Mouse (Mus musculus) urinary bladder, adult 2 months (tissue): ENCODE measurements around the gene Zfp11. TPM values are rescaled to one million over a fixed set of nuclear protein-coding genes. Genes with fewer than 3 reads are reported as not detected.
"Not testable (repeated sequence)": the region's sequence is repeated elsewhere in the genome, so short reads cannot be mapped to it uniquely, and the experiment has no call there.

Source experiments
- DNase-seq: peaks from one replicate; pipeline ENCODE4 v3.0.0; 2022; ENCODE audit warnings: low spot score
- polyA plus RNA-seq: library from polyadenylated mRNA; depleted of rRNA; stranded (reverse); fragments of >200 nt; gene quantifications from 2 replicates; pipeline ENCODE4 v1.2.3, GENCODE M21; 2012; rRNA removed

Gene Zfp11
- polyA plus RNA-seq = 3.5 and 3.7 TPM in 2 replicates

DNA sequence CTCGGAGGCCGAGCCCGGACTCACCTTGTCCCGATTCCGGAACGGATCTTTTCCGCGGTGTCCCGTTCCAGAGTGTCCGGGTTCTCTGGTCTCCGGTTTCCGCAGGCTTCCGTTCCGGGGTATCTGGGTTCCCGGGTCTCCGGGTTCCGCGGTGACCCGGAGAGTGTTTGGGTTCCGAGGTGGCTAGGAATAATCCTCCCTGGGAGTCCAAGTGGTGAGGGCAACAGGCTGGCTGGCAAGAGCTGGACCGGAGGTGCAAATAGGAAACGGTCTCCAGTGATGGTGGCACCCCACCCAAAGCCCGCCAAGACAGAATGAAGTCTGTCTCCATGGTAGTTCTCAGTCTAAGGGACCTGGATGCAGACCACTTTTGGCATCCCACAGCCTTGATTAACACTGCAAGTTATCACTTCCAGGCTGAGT is at the start of gene Zfp11:
Zfp11 (minus strand) TSS at position 64 of the 423 bp plus-strand sequence.
- peak; percentile 74 for DNase-seq

DNA sequence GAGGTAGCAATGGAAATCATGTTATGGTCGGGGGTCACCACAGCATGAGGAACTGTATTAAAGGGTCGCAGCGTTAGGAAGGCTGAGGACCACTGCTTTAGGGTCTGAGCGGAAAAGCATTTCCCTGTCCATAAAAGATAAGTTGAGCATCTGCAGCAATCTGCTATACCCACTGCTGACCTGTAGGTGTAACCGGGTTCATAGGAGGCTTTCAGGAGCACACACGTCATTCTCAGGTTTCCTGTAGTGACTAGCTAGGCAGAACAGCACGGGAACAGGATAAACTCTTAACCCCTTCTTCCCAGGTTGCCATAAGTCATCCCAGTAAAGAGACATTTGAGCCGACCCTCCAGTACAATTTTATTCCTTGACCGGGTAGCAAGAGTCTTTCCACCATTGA is 47.1 kb upstream of the Zfp11 start:
- no peak for DNase-seq

DNA sequence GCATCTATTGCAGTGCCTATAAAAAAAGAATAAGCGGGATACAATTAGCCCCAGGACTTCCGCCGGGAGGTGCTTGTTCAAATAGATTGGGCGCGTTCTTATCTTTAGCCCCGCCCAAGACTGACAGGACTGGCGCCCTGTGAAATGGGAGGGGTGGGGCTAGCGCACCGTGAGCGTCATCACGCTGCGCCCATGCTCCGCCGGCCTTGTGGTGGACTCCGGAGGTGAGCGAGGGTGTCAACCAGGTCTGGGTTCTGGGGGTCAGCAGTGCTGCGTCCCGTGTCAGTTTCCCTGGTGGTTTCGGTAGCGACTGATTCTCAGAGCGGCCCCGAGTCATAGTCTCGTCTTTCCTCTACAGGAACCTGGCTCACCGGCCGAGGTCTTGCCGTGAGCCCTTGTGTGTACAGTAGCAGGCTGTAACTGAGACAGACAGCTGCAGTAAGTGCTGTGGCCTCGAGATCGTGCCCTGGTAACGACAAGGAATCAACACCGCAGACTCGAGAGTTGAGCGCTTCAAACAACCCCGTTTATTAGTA is 45.5 kb upstream of the Zfp11 start, which contains the start of gene Mrps17:
Mrps17 (plus strand) TSS at position 172 of the 536 bp plus-strand sequence.
- peak; percentile 80 for DNase-seq

DNA sequence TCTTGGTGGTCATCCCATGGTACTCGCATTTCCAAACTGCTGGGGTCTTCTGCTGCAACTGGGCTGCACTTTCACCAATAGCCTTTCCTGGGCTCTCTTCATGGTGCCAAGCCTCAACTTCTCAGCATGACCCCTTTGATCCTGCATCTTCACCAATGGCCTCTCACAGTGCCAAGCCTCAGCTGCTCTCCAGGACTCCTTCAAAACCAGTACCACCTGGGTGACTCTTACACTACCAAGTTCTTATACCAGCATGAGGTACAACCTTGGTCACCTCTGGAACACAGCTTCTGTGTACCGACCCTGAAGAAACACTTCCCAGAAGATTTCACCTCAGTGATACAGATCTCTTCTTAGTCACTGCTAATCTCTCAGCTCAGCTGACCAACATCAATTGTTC is 38.5 kb upstream of the Zfp11 start, which contains the start of gene Sept14:
Sept14 (minus strand) TSS at position 101 of the 400 bp plus-strand sequence.
- no peak for DNase-seq

DNA sequence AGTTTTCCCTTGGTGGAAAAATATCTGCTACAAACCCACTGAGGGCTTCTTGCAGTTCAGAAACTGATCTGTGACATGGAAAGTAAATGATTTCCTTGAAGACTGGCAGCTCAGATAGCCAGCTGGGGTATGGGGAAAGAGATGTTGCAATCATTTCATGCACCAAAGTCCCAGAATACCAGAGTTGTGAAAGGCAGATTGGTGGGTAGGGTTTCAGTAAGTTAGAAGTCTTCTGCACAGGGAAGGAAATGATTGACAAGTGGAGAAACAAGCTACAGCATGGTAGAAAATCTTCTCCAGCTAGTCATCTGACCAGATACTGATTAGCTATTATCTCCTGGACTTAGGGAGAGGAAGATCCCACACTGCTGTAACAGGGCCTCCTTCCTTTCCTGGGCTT is 33.5 kb upstream of the Zfp11 start:
- DNase-seq = no peak

DNA sequence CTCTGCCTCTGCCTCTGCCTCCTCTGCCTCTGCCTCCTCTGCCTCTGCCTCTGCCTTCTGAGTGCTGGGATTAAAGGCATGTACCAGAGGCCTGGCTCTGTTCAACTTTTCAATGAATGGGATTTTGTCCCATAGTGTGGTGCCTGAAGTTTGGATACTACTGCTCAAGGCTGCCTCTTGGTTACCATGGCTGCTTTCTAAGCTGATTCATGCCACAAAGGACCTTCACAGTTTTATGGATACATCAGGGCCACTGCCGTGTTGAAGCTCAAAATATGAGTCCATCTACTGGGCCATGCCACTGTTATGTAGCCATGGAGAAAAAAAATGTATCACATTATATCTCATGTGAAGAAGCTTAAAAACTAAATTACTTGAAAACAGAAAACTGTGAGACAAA is 31.8 kb upstream of the Zfp11 start:
- DNase-seq = no peak

DNA sequence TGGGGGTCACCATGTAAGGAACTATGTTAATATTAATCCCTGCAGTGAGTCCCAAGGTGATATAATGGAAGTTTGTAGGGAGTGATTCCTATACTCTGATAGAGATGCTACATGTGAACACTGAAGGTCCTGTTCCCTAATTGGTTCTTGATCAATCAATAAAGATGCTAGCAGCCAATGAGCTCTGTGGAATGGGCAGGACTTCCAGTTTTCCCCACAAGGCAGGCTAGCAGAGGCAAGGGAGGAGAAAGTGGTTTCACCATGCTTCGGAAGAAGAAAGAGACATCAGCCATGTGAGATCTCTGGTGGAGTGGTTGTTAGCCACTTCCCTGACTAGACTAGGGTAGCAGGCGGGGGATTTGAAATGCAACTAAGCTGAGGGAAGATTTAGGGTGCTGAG is 30.6 kb upstream of the Zfp11 start:
- no peak for DNase-seq

DNA sequence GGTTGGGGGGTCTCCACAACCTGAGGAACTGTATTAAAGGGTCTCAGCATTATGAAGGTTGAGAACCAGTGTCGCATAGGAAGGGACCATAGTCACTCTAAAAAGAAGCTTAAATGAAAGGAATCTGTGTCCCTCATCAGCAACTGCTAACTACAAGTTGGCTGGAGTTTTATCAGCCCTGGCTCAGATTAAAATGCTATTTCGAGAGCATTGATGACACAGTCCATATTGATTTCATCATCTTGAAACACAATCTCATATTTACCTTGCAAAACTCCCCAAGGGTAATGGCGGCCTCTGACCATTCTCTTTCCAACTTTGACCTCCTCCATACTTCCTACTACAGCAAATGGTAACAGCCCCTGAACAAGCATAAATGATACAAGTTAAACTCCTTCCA is 20.6 kb upstream of the Zfp11 start:
- DNase-seq = no peak

DNA sequence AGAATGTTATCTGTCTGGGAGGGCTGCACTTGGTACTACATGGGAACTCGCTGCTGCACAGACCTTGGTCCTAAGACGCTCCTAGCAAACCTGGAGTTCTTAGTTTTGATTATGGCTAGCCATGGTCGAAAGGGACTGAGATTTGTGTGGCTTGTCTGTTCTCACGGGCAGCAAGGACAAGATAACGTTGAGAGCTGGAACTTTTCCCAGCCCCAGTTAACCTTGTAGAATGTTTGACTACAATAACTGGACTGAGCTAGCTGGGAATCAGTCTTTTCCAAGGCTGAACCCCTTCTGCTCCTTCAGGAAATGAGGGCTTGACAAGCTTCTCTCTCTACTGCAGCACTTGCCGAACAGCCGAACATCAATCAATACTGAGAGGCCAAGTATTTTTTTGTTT is 17.7 kb upstream of the Zfp11 start:
- DNase-seq = no peak

DNA sequence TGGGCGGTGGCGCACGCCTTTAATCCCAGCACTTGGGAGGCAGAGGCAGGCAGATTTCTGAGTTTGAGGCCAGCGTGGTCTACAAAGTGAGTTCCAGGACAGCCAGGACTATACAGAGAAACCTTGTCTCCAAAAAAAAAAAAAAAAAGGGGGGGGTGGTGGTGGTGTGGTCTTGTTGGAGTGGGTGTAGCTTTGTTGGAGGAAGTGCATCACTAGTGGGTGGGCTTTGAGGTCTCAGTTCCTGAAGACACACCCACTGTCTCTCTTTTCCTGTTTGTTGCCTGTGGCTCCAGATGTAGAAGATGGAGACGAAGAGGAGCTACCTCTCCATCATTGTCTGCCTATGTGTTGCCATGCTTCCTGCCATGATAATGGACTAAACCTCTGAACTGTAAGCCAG is 15.2 kb upstream of the Zfp11 start:
- not testable (repeated sequence) for DNase-seq

DNA sequence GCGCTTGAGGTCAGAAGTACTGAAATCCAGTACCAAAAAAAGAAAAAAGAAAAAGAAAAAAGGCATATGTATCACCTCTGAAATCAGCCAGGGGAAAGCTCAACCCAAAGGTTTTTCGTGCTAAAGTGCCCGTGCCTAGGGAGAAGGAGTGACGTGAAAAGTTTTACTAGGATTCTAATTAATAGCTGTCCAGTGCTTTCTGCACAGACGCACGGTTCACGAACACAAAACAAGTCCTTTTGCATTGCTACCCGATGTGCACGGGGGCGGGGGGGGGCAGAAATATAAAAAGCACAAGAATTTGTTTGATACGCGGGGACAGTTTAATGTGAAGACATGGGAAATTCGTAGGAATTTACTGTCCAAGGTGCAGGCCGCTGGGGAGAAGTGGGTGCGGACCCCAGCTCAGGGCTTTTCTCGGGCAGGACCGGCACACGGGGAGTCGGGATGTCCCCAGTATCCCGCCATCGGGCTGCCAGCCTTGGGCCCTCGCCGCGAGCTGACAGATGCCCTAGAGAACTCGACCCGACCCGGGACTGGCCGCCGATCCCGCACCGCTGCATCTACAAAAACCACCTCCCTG is 355 bp downstream of the Zfp11 start:
- DNase-seq = no peak

DNA sequence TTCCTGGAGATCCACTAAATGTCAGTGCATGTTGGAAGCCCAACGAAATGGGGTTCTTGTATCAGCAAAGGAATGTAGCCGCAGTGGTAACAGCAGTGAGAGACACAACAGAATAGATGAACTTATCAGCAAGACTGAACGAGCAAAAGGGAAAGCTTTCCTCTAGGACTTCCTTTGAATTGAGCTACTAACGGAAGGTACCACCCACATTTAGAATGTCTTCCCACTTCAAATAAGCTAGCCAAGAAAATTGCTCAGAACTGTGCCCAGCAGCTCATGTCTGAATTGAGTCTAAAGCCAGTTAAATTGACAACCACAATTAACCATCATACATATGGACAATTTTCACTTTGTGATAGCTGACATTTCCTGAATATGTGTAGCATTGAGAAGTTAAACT is 2.0 kb downstream of the Zfp11 start:
- DNase-seq = no peak

DNA sequence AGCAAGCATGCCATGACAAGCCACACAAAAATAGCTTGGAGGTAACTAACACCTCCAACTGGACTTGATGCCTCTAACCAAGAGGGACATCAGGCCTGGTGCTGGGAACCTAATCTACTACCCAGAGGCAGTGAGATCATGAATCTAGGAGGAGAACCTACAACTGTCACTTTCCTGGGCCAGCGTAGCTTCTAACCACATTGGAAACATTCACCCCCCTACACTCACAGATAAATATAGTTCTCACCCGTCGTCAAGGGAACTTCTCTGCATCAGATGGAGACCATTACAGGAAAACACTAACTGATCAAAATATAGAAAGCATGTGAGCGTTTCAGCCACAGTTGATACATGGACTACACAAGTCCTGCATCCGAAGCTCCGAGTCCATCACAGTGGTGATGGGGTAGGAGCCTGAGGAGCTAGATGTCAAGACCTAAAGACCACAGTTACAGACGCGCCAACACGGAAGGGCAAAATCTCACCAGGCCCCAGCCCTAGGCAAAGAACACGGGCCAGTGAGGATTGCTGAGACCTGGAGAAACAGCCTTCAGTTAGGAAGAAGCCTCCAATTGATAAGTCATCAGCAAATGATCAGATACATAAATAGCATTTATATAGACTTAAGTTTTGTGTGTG is 3.5 kb downstream of the Zfp11 start:
- DNase-seq = no peak

DNA sequence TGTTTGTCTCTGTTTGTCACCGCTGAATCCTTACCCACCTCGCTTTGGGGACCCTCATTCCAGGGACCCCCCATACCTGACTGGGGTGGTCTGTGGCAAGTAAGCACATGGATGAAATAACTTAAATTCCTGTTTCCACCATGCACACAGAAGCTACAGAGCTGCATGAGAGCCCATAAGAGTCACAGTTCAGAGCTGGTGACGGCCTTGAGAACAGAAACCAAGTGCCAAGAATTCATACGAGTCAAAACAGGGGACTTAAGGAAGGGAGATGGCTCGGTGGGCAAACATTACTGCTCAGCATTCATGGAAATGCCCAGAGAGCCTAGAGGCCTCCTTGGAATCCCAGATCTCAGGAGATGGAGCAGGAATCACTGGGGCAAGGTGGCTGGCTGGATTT is 5.8 kb downstream of the Zfp11 start:
- no peak for DNase-seq

DNA sequence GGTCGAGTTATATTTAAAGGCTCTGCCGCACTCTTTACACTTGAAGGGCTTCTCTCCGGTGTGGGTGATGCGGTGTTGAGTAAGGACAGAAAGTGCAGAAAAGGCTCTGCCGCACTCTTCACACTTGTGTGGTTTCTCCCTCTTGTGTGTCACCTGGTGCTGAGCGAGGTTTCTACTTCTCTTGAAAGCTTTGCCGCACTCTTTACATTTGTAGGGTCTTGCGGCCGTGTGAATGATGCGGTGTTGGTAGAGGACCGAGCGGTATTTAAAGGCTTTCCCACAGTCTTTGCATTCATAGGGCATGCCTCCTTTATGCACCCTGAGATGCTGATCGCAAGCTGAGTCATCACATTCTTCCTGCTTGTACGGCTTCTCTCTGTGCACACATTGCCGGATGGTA is 12.0 kb downstream of the Zfp11 start:
- DNase-seq = no peak

DNA sequence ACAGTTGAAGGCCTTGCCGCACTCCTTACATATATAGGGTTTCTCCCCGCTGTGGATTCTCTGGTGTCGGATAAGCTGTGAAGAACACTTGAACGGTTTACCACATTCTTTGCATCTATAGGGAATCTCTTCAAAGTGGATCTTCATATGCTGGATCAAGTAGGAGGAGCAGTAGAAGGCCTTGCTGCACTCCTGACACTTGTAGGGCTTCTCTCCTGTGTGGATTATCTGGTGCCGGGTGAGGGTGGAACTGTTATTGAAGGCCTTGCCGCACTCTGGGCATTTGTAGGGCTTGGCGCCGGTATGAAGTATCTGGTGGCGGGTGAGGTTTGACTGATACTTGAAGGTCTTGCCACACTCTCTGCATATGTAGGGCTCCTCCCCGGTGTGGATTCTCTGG is 12.9 kb downstream of the Zfp11 start:
- no peak for DNase-seq

DNA sequence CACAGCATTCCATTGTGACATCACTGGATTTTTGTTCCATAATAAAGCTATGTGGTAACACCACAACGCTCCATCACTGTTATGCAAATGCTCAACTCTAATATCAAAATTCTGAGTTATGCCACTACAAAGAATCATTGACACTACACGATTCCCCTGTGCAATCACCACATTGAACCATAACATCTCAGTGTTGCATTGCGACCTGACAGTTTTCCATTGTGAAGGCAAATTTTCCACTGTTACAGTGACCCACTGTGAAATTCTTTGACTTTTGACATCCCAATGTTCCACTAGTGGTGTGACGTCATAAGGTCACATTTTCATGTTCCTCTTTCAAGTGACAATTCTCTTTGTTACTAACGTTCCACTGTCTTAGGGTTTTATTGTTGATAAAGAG is 19.0 kb downstream of the Zfp11 start:
- no peak for DNase-seq

DNA sequence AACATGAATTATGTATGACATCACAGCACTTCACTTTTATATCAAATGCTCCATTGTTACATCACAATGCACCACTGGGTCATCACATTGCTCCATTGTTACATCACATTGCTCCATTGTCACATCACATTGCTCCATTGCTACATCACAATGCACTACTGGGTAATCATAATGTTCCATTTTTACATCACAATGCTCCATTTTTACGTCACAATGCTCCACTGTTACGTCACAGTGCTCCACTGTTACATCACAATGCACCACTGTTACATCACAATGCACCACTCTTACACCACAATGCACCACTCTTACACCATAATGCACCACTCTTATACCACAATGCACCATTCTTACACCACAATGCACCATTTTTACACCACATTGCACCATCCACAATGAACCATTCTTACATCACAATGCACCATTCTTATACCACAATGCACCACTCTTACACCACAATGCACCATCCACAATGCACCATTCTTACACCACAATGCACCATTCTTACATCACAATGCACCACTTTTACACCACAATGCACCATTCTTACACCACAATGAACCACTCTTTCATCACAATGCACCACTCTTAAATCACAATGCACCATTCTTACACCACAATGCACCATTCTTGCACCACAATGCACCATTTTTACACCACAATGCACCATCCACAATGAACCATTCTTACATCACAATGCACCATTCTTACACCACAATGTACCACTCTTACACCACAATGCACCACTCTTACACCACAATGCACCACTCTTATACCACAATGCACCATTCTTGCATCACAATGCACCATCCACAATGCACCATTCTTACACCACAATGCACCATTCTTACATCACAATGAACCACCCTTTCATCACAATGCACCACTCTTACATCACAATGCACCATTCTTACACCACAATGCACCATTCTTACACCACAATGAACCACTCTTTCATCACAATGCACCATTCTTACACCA is 37.3 kb downstream of the Zfp11 start:
- not testable (repeated sequence) for DNase-seq

DNA sequence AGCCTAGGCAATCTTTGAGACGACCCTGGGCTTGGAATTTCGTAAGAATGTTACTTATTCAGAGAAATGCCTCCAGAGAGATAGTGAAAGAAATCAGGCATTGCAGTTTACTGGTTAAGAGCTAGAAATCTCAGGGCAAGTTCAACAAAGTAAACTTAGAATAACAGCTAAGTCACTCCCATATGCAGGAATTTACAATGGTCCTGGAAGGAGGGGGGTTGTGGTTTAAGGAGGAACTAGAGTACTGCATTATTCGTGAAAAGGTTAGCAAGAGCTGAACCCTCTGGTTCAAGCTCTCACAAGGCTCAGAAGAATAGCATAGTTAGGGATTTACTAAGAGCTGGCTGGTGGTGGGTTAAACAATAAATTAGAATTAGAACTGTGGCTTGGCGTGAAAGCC is 43.3 kb downstream of the Zfp11 start:
- not testable (repeated sequence) for DNase-seq

DNA sequence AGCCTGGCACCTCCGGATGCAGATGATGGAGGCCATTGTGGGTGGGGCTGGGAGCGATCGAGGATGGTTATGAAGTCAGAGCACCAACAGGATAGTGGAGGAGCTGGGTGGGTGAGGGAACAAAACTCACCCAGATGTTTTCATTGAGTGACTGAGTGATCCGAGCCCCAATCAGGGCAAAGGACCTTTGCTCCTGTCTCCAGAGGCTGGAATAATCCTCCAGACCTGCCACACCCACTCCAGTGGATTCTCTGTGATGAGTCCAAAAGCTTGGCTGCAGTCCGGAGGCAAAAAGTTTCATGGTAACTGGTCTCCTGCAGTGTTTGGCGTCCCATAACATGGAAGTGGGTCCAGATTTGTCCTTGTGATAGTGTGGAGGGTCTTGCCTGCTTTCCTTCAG is 43.8 kb downstream of the Zfp11 start:
- no peak for DNase-seq

DNA sequence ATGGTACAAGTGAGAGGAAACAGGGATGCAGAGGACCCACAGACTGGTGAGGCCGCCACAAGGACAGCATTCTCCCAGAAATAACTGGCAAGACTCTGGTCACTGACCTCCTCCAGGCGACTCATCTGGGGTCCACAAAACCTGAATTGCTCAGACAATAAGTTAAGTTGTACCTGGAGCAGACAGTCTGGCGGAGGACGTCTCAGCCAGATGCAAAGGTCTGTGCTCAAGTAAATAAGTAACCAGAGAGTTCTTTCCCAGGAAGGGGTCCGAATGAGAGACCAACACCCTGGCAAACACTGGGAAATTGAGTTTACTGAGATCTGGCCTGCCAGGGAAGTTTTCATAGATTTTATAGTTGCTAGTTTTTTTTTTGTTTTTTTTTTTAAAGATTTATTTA is 48.5 kb downstream of the Zfp11 start:
- no peak for DNase-seq

DNA sequence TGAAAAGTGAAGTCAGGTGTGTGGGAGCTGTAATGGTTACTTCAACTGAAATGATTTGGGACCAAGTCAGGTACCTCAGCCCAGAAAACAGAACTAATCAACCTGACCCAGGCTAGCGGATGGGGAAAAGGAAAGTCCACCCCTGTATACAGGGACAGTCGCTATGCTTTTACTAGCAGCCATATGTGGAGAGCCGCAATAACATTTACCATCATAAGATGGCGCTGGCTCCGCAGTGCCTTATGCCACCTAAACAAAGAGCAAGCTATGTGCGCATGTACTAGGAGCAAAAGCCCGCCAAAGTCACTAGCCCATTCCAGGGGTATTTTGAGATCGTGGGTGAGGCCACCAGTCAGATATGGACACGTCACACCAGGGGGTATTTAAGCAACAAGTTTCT is 49.3 kb downstream of the Zfp11 start:
- not testable (repeated sequence) for DNase-seq
